Mouse (Mus musculus) heart, postnatal 0 days (tissue): ENCODE data around the gene Cyb5d1.

Source experiments
- CTCF ChIP-seq: IDR thresholded peaks from 2 replicates; pipeline ENCODE4 v1.5.1; 2016; ENCODE audit warnings: antibody characterized with exemption, control low read depth, low read depth
- EP300 ChIP-seq: IDR thresholded peaks from 2 replicates; pipeline ENCODE4 v1.6.1; 2016; ENCODE audit warnings: antibody characterized with exemption, low read depth

- TF ChIP-seq CTCF (no peak), EP300 (no peak)
These were observed 33.4 kb downstream of the Cyb5d1 start for GRCm38 (mm10) chr11:69362021-69362420.
